Mouse (Mus musculus) lung, adult 2 months (tissue): ENCODE measurements around the gene Sh2d4b.

Source experiments
- CTCF ChIP-seq: fragments of 200-500 bp; IDR thresholded peaks from 2 replicates; pipeline ENCODE4 v1.5.1; 2011; ENCODE audit warnings: mild to moderate bottlenecking, low read length, control low read depth; ENCODE audit not compliant: insufficient read depth
- POLR2A ChIP-seq: fragments of 200-500 bp; IDR thresholded peaks from 2 replicates; pipeline ENCODE4 v1.6.1; 2011; ENCODE audit warnings: low read depth, mild to moderate bottlenecking, control low read depth, low read length, borderline replicate concordance; ENCODE audit errors: extremely low read depth

GRCm38 (mm10) chr14:40893196-40893595, at the start of gene Sh2d4b:
- TF ChIP-seq CTCF = no peak
- no peak for TF ChIP-seq POLR2A
